Mouse (Mus musculus) heart, embryonic 14.5 days (tissue): ENCODE measurements around the gene Zbtb2. TPM values are rescaled to one million over a fixed set of nuclear protein-coding genes. Genes with fewer than 3 reads are reported as not detected.

Experiments used
- ATAC-seq: fragments of 200-750 bp; cut with Nextera tagmentation; 2 replicates; pipeline ENCODE4 v1.8.0; 2017; ENCODE audit warnings: low read depth, moderate TSS enrichment; ENCODE audit not compliant: insufficient number of reproducible peaks, insufficient read depth, low FRiP score
- H3K27ac ChIP-seq, 2 experiments: fragments of 200-500 bp in 1 of 2; fragments of 300-500 bp in 1 of 2; sonication (generic) in 1 of 2; replicated peaks in 1 of 2; 2 replicates each; pipeline ENCODE4 v1.5.1; 2012 to 2014; ENCODE audit warnings: low read depth in 2 of 2, low read length in 2 of 2, control low read depth in 1 of 2, mild to moderate bottlenecking in 1 of 2, mixed read lengths in 1 of 2; ENCODE audit not compliant: control insufficient read depth in 1 of 2, insufficient read depth in 1 of 2
- H3K27me3 ChIP-seq: fragments of 300-500 bp; sonication (generic); 2 replicates; pipeline ENCODE4 v1.6.1; 2014; ENCODE audit warnings: mild to moderate bottlenecking, low read length, control low read depth; ENCODE audit not compliant: control insufficient read depth, insufficient read depth
- H3K36me3 ChIP-seq: fragments of 300-500 bp; sonication (generic); 2 replicates; pipeline ENCODE4 v1.6.1; 2014; ENCODE audit warnings: mild to moderate bottlenecking, control low read depth, low read length, mixed read lengths; ENCODE audit not compliant: control insufficient read depth, insufficient read depth
- H3K4me1 ChIP-seq, 2 experiments: fragments of 200-500 bp in 1 of 2; fragments of 300-500 bp in 1 of 2; sonication (generic) in 1 of 2; 2 replicates each; pipeline ENCODE4 v1.6.1; 2012 to 2014; ENCODE audit warnings: low read length in 2 of 2, control low read depth in 1 of 2, mixed read lengths in 1 of 2; ENCODE audit not compliant: control insufficient read depth in 2 of 2, insufficient read depth in 2 of 2
- H3K4me2 ChIP-seq: fragments of 300-500 bp; sonication (generic); 2 replicates; pipeline ENCODE4 v1.6.1; 2014; ENCODE audit warnings: mild to moderate bottlenecking, low read length
- H3K4me3 ChIP-seq, 2 experiments: fragments of 200-500 bp in 1 of 2; fragments of 300-500 bp in 1 of 2; sonication (generic) in 1 of 2; 2 replicates each; pipeline ENCODE4 v1.5.1; 2012 to 2014; ENCODE audit warnings: low read length in 2 of 2, mild to moderate bottlenecking in 2 of 2, control low read depth in 1 of 2, low read depth in 1 of 2, moderate library complexity in 1 of 2; ENCODE audit not compliant: control insufficient read depth in 1 of 2, insufficient read depth in 1 of 2
- H3K9ac ChIP-seq: fragments of 300-500 bp; sonication (generic); 2 replicates; pipeline ENCODE4 v1.6.1; 2014; ENCODE audit warnings: mild to moderate bottlenecking, low read length
- H3K9me3 ChIP-seq: fragments of 300-500 bp; sonication (generic); 2 replicates; pipeline ENCODE4 v1.6.1; 2016; ENCODE audit warnings: low read length, control low read depth; ENCODE audit not compliant: control insufficient read depth
- WGBS: fragments of 180-500 bp; shearing (Covaris S2); extraction: QIAGEN DNeasy Blood & Tissue Kit; methylation state at CpG from one replicate; pipeline ENCODE4 v1.1.7; 2014; 5-methylcytosine and 5-hydroxymethylcytosine counted together
- polyA plus RNA-seq: library from polyadenylated mRNA; unstranded; fragments of >200 nt; fragmentation: Nextera tagmentation; extraction: Ambion mirVana; gene quantifications from 2 replicates; pipeline ENCODE4 v1.2.1, GENCODE M21; 2014

Zbtb2 gene
- polyA plus RNA-seq, 1 experiment from 2014 or later: 9.3 TPM

- peaks cover under 1% of the 10 kb centered on the region; the same call in 1 of the 2 replicates for H3K36me3 ChIP-seq
- H3K4me2 ChIP-seq: no peak overlapping the region
- WGBS: 95% methylated on average over 14 of the region's 14 CpGs
- ATAC-seq: no peak
- no peaks in the 10 kb centered on the region for H3K9me3 ChIP-seq
- H3K4me1 ChIP-seq: peaks cover 6 to 16% of the 10 kb centered on the region in 2 experiments; a peak in 3 of 4 replicates
- H3K27ac ChIP-seq: no peak overlapping the region
- H3K9ac ChIP-seq: no peak overlapping the region
- no peaks in the 10 kb centered on the region for H3K27me3 ChIP-seq
- no peak overlapping the region for H3K4me3 ChIP-seq
These were observed 40.3 kb downstream of the Zbtb2 start for GRCm38 (mm10) chr10:4347591-4347990.

DNA sequence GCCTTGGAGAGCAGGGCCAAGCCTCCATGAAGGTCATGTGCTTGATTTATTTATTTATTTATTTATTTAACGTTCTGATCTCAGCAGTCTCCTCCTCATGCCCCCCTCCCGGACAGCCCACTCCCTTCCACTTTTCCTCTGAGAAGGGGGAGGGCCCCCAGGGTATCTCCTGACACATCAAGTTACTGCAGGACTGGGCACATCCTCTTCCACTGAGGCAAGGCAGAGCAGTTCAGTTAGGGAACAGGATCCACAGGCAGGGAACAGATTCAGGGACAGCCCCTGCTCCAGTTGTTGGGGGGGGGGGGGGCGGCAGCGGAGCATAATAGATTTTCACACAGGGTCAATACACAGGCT is 40.8 kb downstream of the Zbtb2 start:
- no peak for ATAC-seq
- Histone ChIP-seq H3K4me1 (peaks cover 6 to 16% of the 10 kb centered on the region in 2 experiments; a peak in 3 of 4 replicates), H3K4me3 (peak overlapping the region; percentile 35 to 38; a peak in 2 of 4 replicates), H3K27me3 (no peaks in the 10 kb centered on the region), H3K27ac (no peak overlapping the region), H3K9ac (no peak overlapping the region), H3K9me3 (no peaks in the 10 kb centered on the region), H3K4me2 (peak overlapping the region; percentile 73), H3K36me3 (no peaks in the 10 kb centered on the region)
- 60% methylated on average over 4 of the region's 4 CpGs for WGBS

GRCm38 (mm10) chr10:4346489-4347135 is 41.3 kb downstream of the Zbtb2 start:
- ATAC-seq: peak; percentile 78
- Histone ChIP-seq H3K4me2 (peak overlapping the region; percentile 73), H3K27me3 (no peaks in the 10 kb centered on the region), H3K4me3 (peak overlapping the region; percentile 35 to 38), H3K9ac (peak overlapping the region; percentile 69), H3K9me3 (no peaks in the 10 kb centered on the region), H3K4me1 (peaks cover 6 to 16% of the 10 kb centered on the region in 2 experiments; a peak in 3 of 4 replicates), H3K36me3 (no peaks in the 10 kb centered on the region), H3K27ac (0 out of 4 replicates have a peak overlapping the region, but pooled peaks of 1 of the 2 experiments have one; percentile 6)
- WGBS: 7% methylated on average over 28 of the region's 28 CpGs

- Histone ChIP-seq H3K4me1 (peaks cover 9 to 27% of the 10 kb centered on the region in 2 experiments), H3K36me3 (no peaks in the 10 kb centered on the region), H3K4me3 (no peak overlapping the region), H3K27ac (no peak overlapping the region), H3K9ac (no peak overlapping the region), H3K9me3 (no peaks in the 10 kb centered on the region), H3K27me3 (no peaks in the 10 kb centered on the region), H3K4me2 (no peak overlapping the region)
- WGBS: 8% methylated on average over 2 of the region's 2 CpGs
- ATAC-seq: no peak
These were observed 46.5 kb downstream of the Zbtb2 start for GRCm38 (mm10) chr10:4341430-4341829.

- ATAC-seq: 0 out of 2 replicates have a peak, but pooled peaks have one; percentile 31
- Histone ChIP-seq H3K9ac (0 out of 2 replicates have a peak overlapping the region, but pooled peaks have one; percentile 32), H3K9me3 (no peaks in the 10 kb centered on the region), H3K36me3 (no peaks in the 10 kb centered on the region), H3K4me2 (peak overlapping the region; percentile 56), H3K27me3 (no peaks in the 10 kb centered on the region), H3K4me3 (no peak overlapping the region; a peak in 1 of 4 replicates), H3K27ac (peak overlapping the region; percentile 6 to 39; a peak in 2 of 4 replicates), H3K4me1 (peaks cover 10 to 36% of the 10 kb centered on the region in 2 experiments)
- WGBS: 38% methylated on average over 15 of the region's 15 CpGs
These were observed 48.9 kb downstream of the Zbtb2 start for GRCm38 (mm10) chr10:4338863-4339461.

GRCm38 (mm10) chr10:4334039-4334683 is 53.7 kb downstream of the Zbtb2 start:
- Histone ChIP-seq H3K9me3 (no peaks in the 10 kb centered on the region), H3K9ac (peak overlapping the region; percentile 64), H3K4me3 (peak overlapping the region; percentile 54 to 58), H3K27ac (peak overlapping the region; percentile 69 to 78), H3K27me3 (no peaks in the 10 kb centered on the region), H3K36me3 (no peaks in the 10 kb centered on the region), H3K4me2 (peak overlapping the region; percentile 81), H3K4me1 (peaks cover 11 to 31% of the 10 kb centered on the region in 2 experiments)
- WGBS: 3% methylated on average over 27 of the region's 27 CpGs
- ATAC-seq: peak; percentile 93

DNA sequence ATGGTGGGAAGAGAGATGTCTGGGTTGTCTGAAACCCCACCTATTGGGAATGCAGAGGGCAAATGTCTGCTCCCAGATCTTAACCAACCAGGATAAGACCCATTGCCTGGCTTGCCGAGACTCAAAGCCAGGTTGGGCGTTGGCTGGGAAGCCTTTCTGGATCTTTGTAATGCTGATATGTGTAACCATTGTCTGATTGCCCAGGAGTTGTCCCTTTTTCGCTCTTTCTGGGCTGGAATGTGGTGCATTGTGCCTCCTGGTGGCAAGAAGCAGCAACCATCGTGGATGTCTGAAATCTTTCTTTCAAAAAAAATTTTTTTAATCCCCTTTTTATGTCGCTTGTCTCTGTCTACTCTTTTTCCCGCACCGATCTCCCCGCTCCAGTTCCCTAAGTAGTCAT is 54.6 kb downstream of the Zbtb2 start:
- WGBS: 15% methylated on average over 8 of the region's 8 CpGs
- Histone ChIP-seq H3K9me3 (no peaks in the 10 kb centered on the region), H3K27ac (peak overlapping the region in 1 of 2 experiments; percentile 78; a peak in 1 of 4 replicates), H3K4me1 (peaks cover 8 to 25% of the 10 kb centered on the region in 2 experiments), H3K4me2 (peak overlapping the region; percentile 81), H3K27me3 (no peaks in the 10 kb centered on the region), H3K4me3 (peak overlapping the region in 1 of 2 experiments; percentile 54; a peak in 2 of 4 replicates), H3K9ac (no peak overlapping the region), H3K36me3 (no peaks in the 10 kb centered on the region)
- no peak for ATAC-seq
